Mouse (Mus musculus): ENCODE results near the gene Nr1h4. TPM values are rescaled to one million over a fixed set of nuclear protein-coding genes. Genes with fewer than 3 reads are reported as not detected.

Gene Nr1h4
- polyA plus RNA-seq, 1 experiment from 2014 or later = 117 TPM

DNA sequence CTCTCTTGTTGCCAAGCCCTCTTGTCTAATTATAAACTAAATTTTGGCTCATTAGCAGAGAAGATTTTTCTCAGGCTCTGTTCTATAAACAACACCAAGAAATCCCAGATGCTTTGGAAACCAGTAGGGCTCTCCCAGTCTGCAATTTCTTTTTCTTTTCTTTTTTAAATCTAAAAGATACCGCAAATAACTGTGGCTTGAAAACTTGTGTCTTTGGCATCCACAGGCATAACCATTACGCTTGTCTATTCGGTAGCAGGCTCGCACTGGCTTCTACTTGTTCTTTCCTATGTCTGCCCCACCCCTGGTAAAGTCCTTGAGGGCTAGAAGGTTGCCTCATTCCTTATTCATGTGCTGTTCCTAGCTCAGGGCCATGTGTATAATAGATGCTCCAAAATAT lies 18.3 kb upstream of the Nr1h4 start:
- H3K27me3 ChIP-seq (replicated peaks; ENCODE audit: control insufficient read depth, insufficient read depth, low read length) = no peaks in the 10 kb centered on the region
- TF ChIP-seq CTCF (IDR thresholded peaks at IDR 0.05; ENCODE audit: low read depth) = no peak
- ATAC-seq = no peak
- H3K9ac ChIP-seq (ENCODE audit: low read depth, low read length) = no peak overlapping the region
- no peaks in the 10 kb centered on the region for H3K9me3 ChIP-seq (ENCODE audit: control insufficient read depth)
- H3K4me3 ChIP-seq (ENCODE audit: low read depth, low read length) = no peak overlapping the region
- H3K36me3 ChIP-seq (ENCODE audit: control insufficient read depth, insufficient read depth) = no peaks in the 10 kb centered on the region
- H3K4me2 ChIP-seq (replicated peaks; ENCODE audit: low read depth) = no peak overlapping the region
- no peak overlapping the region for H3K27ac ChIP-seq (ENCODE audit: low read depth, low read length)
- WGBS = 72% methylated on average over 4 of the region's 4 CpGs
- H3K4me1 ChIP-seq (replicated peaks; ENCODE audit: control insufficient read depth, insufficient read depth, low read length) = no peaks in the 10 kb centered on the region

DNA sequence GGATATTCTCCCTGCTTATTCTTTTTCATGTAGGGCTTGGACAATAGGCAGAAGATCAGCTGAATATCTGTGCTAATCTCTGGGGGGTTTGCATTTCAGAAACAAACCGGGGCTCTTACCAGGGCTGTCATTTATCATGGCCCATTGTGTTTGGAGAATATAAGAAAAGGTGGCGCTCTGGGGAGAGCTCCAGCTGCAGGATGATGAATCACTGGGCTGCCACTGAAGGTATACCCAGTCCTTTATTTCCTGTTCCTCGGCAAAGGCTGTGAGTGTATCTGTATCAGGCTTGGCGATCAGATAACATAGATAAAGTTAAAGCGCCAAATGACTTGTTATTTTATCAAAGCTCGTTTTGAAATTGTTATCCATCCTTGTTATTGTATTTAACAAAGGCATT lies 14.6 kb upstream of the Nr1h4 start:
- Histone ChIP-seq H3K9me3 (ENCODE audit: control insufficient read depth) (no peaks in the 10 kb centered on the region), H3K9ac (ENCODE audit: low read depth, low read length) (no peak overlapping the region), H3K27ac (ENCODE audit: low read depth, low read length) (no peak overlapping the region), H3K27me3 (replicated peaks; ENCODE audit: control insufficient read depth, insufficient read depth, low read length) (no peaks in the 10 kb centered on the region), H3K4me3 (ENCODE audit: low read depth, low read length) (no peak overlapping the region), H3K4me1 (replicated peaks; ENCODE audit: control insufficient read depth, insufficient read depth, low read length) (no peaks in the 10 kb centered on the region), H3K4me2 (replicated peaks; ENCODE audit: low read depth) (no peak overlapping the region), H3K36me3 (ENCODE audit: control insufficient read depth, insufficient read depth) (no peaks in the 10 kb centered on the region)
- no peak for ATAC-seq
- WGBS = 12% methylated on average over 6 of the region's 6 CpGs
- no peak for TF ChIP-seq CTCF (IDR thresholded peaks at IDR 0.05; ENCODE audit: low read depth)

- no peaks in the 10 kb centered on the region for H3K9me3 ChIP-seq (ENCODE audit: control insufficient read depth)
- no peak overlapping the region for H3K9ac ChIP-seq (ENCODE audit: low read depth, low read length)
- H3K4me2 ChIP-seq (replicated peaks; ENCODE audit: low read depth) = no peak overlapping the region
- H3K27ac ChIP-seq (ENCODE audit: low read depth, low read length) = no peak overlapping the region
- H3K4me3 ChIP-seq (ENCODE audit: low read depth, low read length) = no peak overlapping the region
- H3K27me3 ChIP-seq (replicated peaks; ENCODE audit: control insufficient read depth, insufficient read depth, low read length) = no peaks in the 10 kb centered on the region
- no peaks in the 10 kb centered on the region for H3K36me3 ChIP-seq (ENCODE audit: control insufficient read depth, insufficient read depth)
- H3K4me1 ChIP-seq (replicated peaks; ENCODE audit: control insufficient read depth, insufficient read depth, low read length) = no peaks in the 10 kb centered on the region
- WGBS = 86% methylated on average over 2 of the region's 2 CpGs
- ATAC-seq = no peak
- no peak for TF ChIP-seq CTCF (IDR thresholded peaks at IDR 0.05; ENCODE audit: low read depth)
Measured at GRCm38 (mm10) chr10:89546989-89547388, 13.6 kb upstream of the Nr1h4 start.

DNA sequence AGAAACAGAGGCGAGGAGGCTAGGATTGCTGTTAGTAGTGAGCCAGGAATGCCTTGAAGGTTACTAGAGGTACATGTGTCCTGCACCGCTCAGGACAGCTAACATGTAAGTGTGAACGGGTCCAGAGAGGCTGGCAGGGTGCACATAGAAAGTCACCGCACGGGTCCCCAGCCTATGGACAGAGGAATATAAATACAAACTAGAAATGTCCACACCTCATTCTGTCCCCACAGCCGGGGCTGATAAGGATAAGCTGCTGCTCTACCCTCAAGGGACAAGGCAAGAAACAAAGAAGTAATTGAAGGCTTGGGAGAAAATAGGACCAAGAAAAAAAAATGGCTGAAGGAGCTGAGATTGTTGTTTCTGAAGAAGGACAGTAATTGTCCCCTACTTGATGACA lies 10.5 kb upstream of the Nr1h4 start:
- 59% methylated on average over 6 of the region's 6 CpGs for WGBS
- H3K27ac ChIP-seq (ENCODE audit: low read depth, low read length) = no peak overlapping the region

GRCm38 (mm10) chr10:89542321-89542720 lies 8.9 kb upstream of the Nr1h4 start:
- no peaks in the 10 kb centered on the region for H3K27me3 ChIP-seq (replicated peaks; ENCODE audit: control insufficient read depth, insufficient read depth, low read length)
- H3K36me3 ChIP-seq (ENCODE audit: control insufficient read depth, insufficient read depth) = no peaks in the 10 kb centered on the region
- no peak overlapping the region for H3K27ac ChIP-seq (ENCODE audit: low read depth, low read length)
- 80% methylated on average over 3 of the region's 3 CpGs for WGBS
- H3K4me2 ChIP-seq (replicated peaks; ENCODE audit: low read depth) = no peak overlapping the region
- ATAC-seq = no peak
- TF ChIP-seq CTCF (IDR thresholded peaks at IDR 0.05; ENCODE audit: low read depth) = no peak
- no peaks in the 10 kb centered on the region for H3K9me3 ChIP-seq (ENCODE audit: control insufficient read depth)
- H3K9ac ChIP-seq (ENCODE audit: low read depth, low read length) = no peak overlapping the region
- no peak overlapping the region for H3K4me3 ChIP-seq (ENCODE audit: low read depth, low read length)
- H3K4me1 ChIP-seq (replicated peaks; ENCODE audit: control insufficient read depth, insufficient read depth, low read length) = no peaks in the 10 kb centered on the region

More for the DNA sequence above, 10.5 kb upstream of the Nr1h4 start:
- Histone ChIP-seq H3K36me3 (ENCODE audit: control insufficient read depth, insufficient read depth) (no peaks in the 10 kb centered on the region), H3K9ac (ENCODE audit: low read depth, low read length) (no peak overlapping the region), H3K27me3 (replicated peaks; ENCODE audit: control insufficient read depth, insufficient read depth, low read length) (no peaks in the 10 kb centered on the region), H3K4me2 (replicated peaks; ENCODE audit: low read depth) (no peak overlapping the region), H3K4me1 (replicated peaks; ENCODE audit: control insufficient read depth, insufficient read depth, low read length) (no peaks in the 10 kb centered on the region), H3K9me3 (ENCODE audit: control insufficient read depth) (no peaks in the 10 kb centered on the region), H3K4me3 (ENCODE audit: low read depth, low read length) (no peak overlapping the region)
- no peak for ATAC-seq
- no peak for TF ChIP-seq CTCF (IDR thresholded peaks at IDR 0.05; ENCODE audit: low read depth)

- peak overlapping the region; percentile 73; the same call in 1 of the 2 replicates for H3K27ac ChIP-seq (ENCODE audit: low read depth, low read length)
- H3K9ac ChIP-seq (ENCODE audit: low read depth, low read length) = no peak overlapping the region
- WGBS = 64% methylated on average over 5 of the region's 5 CpGs
- H3K36me3 ChIP-seq (ENCODE audit: control insufficient read depth, insufficient read depth) = no peaks in the 10 kb centered on the region
- H3K4me3 ChIP-seq (ENCODE audit: low read depth, low read length) = peak overlapping the region; percentile 28; the same call in 1 of the 2 replicates
- H3K4me1 ChIP-seq (replicated peaks; ENCODE audit: control insufficient read depth, insufficient read depth, low read length) = peaks cover 11% of the 10 kb centered on the region
- no peaks in the 10 kb centered on the region for H3K9me3 ChIP-seq (ENCODE audit: control insufficient read depth)
- no peaks in the 10 kb centered on the region for H3K27me3 ChIP-seq (replicated peaks; ENCODE audit: control insufficient read depth, insufficient read depth, low read length)
- H3K4me2 ChIP-seq (replicated peaks; ENCODE audit: low read depth) = peak overlapping the region; percentile 59
- TF ChIP-seq CTCF (IDR thresholded peaks at IDR 0.05; ENCODE audit: low read depth) = no peak
- no peak for ATAC-seq
Measured at GRCm38 (mm10) chr10:89532451-89532850, 934 bp downstream of the Nr1h4 start.

DNA sequence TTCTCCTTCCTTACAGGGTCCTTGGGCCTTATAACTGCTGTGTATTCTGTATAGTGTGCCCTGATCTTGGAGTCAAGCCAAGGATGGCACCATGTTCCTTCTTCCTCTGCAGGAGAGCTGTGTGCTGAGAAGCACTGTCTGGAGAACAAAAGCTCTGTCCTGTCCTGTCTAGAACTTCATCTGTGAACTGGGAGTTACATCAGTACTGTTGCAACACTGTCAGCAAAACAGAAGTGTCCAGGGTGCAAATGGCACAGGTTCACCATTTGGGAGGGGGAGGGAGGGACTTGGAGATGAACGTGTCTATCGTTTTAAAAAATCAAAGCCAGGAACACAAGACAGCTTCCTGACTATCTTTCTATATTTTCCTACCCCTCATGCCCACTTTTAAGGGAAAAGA lies 1.4 kb downstream of the Nr1h4 start:
- H3K27me3 ChIP-seq (replicated peaks; ENCODE audit: control insufficient read depth, insufficient read depth, low read length) = no peaks in the 10 kb centered on the region
- no peak for TF ChIP-seq CTCF (IDR thresholded peaks at IDR 0.05; ENCODE audit: low read depth)
- H3K27ac ChIP-seq (ENCODE audit: low read depth, low read length) = no peak overlapping the region
- H3K4me1 ChIP-seq (replicated peaks; ENCODE audit: control insufficient read depth, insufficient read depth, low read length) = peaks cover 11% of the 10 kb centered on the region
- H3K4me3 ChIP-seq (ENCODE audit: low read depth, low read length) = no peak overlapping the region; the same call in 1 of the 2 replicates
- no peaks in the 10 kb centered on the region for H3K9me3 ChIP-seq (ENCODE audit: control insufficient read depth)
- H3K9ac ChIP-seq (ENCODE audit: low read depth, low read length) = no peak overlapping the region
- ATAC-seq = no peak
- peak overlapping the region; percentile 59 for H3K4me2 ChIP-seq (replicated peaks; ENCODE audit: low read depth)
- no peaks in the 10 kb centered on the region for H3K36me3 ChIP-seq (ENCODE audit: control insufficient read depth, insufficient read depth)
- 59% methylated on average over 2 of the region's 2 CpGs for WGBS

Measured in intestine, postnatal 0 days (tissue).